Mouse (Mus musculus) embryonic facial prominence, embryonic 15.5 days (tissue): ENCODE results near the gene Lilra5. TPM values are rescaled to one million over a fixed set of nuclear protein-coding genes. Genes with fewer than 3 reads are reported as not detected.
"Not testable (repeated sequence)": the region's sequence is repeated elsewhere in the genome, so short reads cannot be mapped to it uniquely, and the experiment has no call there.

Source experiments
- ATAC-seq: fragments of 200-750 bp; cut with Nextera tagmentation; 2 replicates; pipeline ENCODE4 v1.8.0; 2017; ENCODE audit warnings: low read depth, moderate TSS enrichment; ENCODE audit not compliant: insufficient number of reproducible peaks, low FRiP score, low TSS enrichment
- H3K27ac ChIP-seq: fragments of 300-500 bp; sonication (generic); replicated peaks from 2 replicates; pipeline ENCODE4 v1.5.1; 2015; ENCODE audit warnings: mild to moderate bottlenecking, inconsistent platforms
- H3K27me3 ChIP-seq: fragments of 300-500 bp; sonication (generic); 2 replicates; pipeline ENCODE4 v1.6.1; 2015; ENCODE audit warnings: inconsistent platforms
- H3K36me3 ChIP-seq: fragments of 300-500 bp; sonication (generic); 2 replicates; pipeline ENCODE4 v1.6.1; 2015; ENCODE audit warnings: mild to moderate bottlenecking, inconsistent platforms
- H3K4me1 ChIP-seq: fragments of 300-500 bp; sonication (generic); 2 replicates; pipeline ENCODE4 v1.6.1; 2015; ENCODE audit warnings: inconsistent platforms
- H3K4me2 ChIP-seq: fragments of 300-500 bp; sonication (generic); replicated peaks from 2 replicates; pipeline ENCODE4 v1.6.1; 2015; ENCODE audit warnings: mild to moderate bottlenecking, inconsistent platforms
- H3K4me3 ChIP-seq: fragments of 300-500 bp; sonication (generic); replicated peaks from 2 replicates; pipeline ENCODE4 v1.5.1; 2015; ENCODE audit warnings: mild to moderate bottlenecking, inconsistent platforms
- H3K9ac ChIP-seq: fragments of 300-500 bp; sonication (generic); 2 replicates; pipeline ENCODE4 v1.6.1; 2015; ENCODE audit warnings: inconsistent platforms
- H3K9me3 ChIP-seq: fragments of 300-500 bp; sonication (generic); replicated peaks from 2 replicates; pipeline ENCODE4 v1.6.1; 2016; ENCODE audit warnings: inconsistent platforms
- WGBS: fragments of 180-500 bp; shearing (Covaris S2); methylation state at CpG from one replicate; pipeline ENCODE4 v1.1.7; 2015; 5-methylcytosine and 5-hydroxymethylcytosine counted together
- polyA plus RNA-seq: library from polyadenylated mRNA; unstranded; fragments of >200 nt; fragmentation: Nextera tagmentation; extraction: Ambion mirVana; gene quantifications from 2 replicates; pipeline ENCODE4 v1.2.1, GENCODE M21; 2015

Lilra5 gene
- polyA plus RNA-seq: 0.14 TPM in 1 of 2 replicates, not detected in the other

DNA sequence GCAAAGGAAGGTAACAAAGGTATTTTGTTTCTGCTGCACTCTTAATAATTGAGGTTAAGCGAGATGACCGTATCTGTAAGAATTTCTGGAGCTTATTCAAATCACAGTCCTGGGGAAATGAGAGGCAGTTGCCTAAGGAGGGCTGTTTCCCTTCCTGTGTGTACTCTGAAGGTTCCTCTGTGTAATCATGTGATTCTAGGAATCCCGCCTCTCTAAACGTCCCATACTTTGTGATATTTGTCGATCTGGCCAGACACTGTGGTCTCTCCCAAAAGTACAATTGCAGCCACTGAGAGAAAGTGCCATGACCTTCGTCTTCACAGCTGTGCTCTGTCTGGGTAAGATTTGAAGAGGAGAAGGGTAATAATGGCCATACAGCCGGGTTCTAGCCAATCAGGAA, at the start of gene Lilra5:
TSS of gene Lilra5 (plus strand) at position 301 of the 400 bp plus-strand sequence.
- WGBS: 70% methylated on average over 7 of the region's 7 CpGs
- Histone ChIP-seq H3K4me1 (no peaks in the 10 kb centered on the region), H3K27ac (no peak within 1 kb of the TSS), H3K9ac (no peak within 1 kb of the TSS), H3K9me3 (no peaks in the 10 kb centered on the region), H3K36me3 (no peaks in the 10 kb centered on the region), H3K4me2 (no peak within 1 kb of the TSS), H3K4me3 (no peak within 1 kb of the TSS), H3K27me3 (no peaks in the 10 kb centered on the region)
- no peak for ATAC-seq

GRCm38 (mm10) chr7:4207126-4207525, 30.4 kb upstream of the Lilra5 start:
- no peaks in the 10 kb centered on the region for H3K36me3 ChIP-seq
- WGBS: 71% methylated on average over 1 of the region's 1 CpGs
- no peaks in the 10 kb centered on the region for H3K27me3 ChIP-seq
- H3K4me1 ChIP-seq: no peaks in the 10 kb centered on the region
- H3K27ac ChIP-seq: no peak overlapping the region
- H3K9ac ChIP-seq: no peak overlapping the region
- H3K9me3 ChIP-seq: no peaks in the 10 kb centered on the region
- no peak overlapping the region for H3K4me2 ChIP-seq
- H3K4me3 ChIP-seq: no peak overlapping the region
- ATAC-seq: no peak

DNA sequence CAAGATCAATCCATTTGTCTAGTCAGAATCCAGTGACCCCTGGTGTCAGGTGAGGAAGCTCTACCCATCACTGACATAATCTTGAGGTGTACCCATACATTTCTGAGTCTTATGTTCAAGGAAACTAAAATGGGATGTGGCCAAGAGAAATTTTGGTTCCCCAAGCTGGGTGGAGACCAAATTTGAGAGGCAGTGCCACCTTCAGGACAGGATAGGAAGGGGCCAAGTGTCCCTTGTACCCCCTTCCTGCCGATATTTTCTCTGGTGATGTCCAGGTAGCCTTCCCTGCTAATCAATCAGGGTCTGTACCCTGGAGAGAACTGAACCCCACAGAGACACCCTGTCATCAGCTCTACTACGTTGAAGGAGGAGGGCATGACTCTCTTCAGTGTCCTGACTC, 28.9 kb upstream of the Lilra5 start:
- Histone ChIP-seq H3K4me2 (no peak overlapping the region), H3K4me3 (no peak overlapping the region), H3K27me3 (no peaks in the 10 kb centered on the region), H3K9ac (no peak overlapping the region), H3K9me3 (no peaks in the 10 kb centered on the region), H3K4me1 (no peaks in the 10 kb centered on the region), H3K27ac (no peak overlapping the region), H3K36me3 (no peaks in the 10 kb centered on the region)
- no peak for ATAC-seq
- 50% methylated on average over 2 of the region's 2 CpGs for WGBS

DNA sequence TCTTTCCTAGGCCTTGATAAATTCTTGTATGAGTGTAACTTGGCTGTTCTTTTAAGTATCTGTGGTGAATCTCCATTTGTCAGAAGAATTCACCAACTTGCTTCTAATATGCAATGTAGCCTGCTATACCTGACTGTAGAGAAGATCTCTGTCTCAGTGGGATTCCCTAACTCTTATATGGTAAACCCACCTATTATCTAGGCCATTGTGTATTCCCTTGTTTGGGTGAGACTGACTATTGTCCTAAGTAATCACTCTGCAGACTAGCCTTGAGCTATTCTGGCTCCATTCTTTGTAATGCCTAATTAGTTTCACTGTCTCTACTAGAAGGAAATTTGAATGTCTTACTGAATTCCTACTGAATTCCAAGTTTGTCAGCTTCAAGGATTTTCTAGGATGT, 24.1 kb upstream of the Lilra5 start:
- H3K36me3 ChIP-seq, ATAC-seq, H3K4me2 ChIP-seq, H3K4me1 ChIP-seq, H3K4me3 ChIP-seq, H3K9ac ChIP-seq, H3K27me3 ChIP-seq, H3K27ac ChIP-seq, H3K9me3 ChIP-seq: not testable (repeated sequence)

DNA sequence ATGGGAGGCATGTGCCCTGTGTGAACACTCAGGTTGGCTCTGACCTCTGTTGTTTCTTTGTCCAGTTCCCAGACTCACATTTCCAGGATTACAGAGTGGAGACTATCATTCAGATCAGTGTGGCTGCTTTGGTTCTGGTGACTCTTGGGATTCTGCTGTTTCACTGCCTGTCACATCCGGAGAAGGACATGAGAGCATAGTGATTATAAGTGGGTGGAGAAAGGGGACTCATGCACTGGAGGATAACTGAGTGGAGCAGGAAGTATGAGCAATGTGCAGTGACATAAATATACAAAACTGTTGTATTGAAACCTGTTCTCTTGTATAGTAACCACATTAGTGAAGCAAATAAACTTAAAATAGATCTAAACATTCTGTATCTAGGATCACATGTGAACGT, 22.2 kb upstream of the Lilra5 start:
- Histone ChIP-seq H3K4me2 (no peak overlapping the region), H3K9me3 (no peaks in the 10 kb centered on the region), H3K4me3 (no peak overlapping the region), H3K9ac (no peak overlapping the region), H3K27ac (no peak overlapping the region), H3K36me3 (no peaks in the 10 kb centered on the region), H3K4me1 (no peaks in the 10 kb centered on the region), H3K27me3 (no peaks in the 10 kb centered on the region)
- 64% methylated on average over 2 of the region's 2 CpGs for WGBS
- no peak for ATAC-seq

DNA sequence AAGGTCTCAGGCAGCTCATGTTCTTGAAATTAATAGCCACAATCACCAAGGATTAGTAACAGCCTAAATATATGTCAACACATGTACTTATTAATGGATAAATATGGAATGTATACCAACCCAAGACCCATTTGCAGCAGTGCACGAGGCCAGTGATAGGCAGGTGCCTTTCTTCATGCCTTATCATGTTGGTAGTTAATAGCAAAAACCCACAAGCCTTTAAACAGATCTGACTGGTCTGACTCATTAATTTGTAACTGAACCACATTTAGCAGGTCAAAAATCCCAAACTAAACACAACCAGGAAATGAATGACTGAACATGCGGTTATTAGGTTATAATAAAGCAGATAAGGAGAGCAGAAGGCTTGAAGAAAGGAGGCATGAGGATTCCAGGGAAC, 21.7 kb upstream of the Lilra5 start:
- Histone ChIP-seq H3K9me3 (no peaks in the 10 kb centered on the region), H3K4me2 (no peak overlapping the region), H3K4me1 (no peaks in the 10 kb centered on the region), H3K27me3 (no peaks in the 10 kb centered on the region), H3K4me3 (no peak overlapping the region), H3K36me3 (no peaks in the 10 kb centered on the region), H3K27ac (no peak overlapping the region), H3K9ac (no peak overlapping the region)
- no peak for ATAC-seq
- WGBS: 63% methylated on average over 2 of the region's 2 CpGs

- H3K9ac ChIP-seq: no peak overlapping the region
- no peak for ATAC-seq
Observed at GRCm38 (mm10) chr7:4235536-4235935, 2.0 kb upstream of the Lilra5 start.

DNA sequence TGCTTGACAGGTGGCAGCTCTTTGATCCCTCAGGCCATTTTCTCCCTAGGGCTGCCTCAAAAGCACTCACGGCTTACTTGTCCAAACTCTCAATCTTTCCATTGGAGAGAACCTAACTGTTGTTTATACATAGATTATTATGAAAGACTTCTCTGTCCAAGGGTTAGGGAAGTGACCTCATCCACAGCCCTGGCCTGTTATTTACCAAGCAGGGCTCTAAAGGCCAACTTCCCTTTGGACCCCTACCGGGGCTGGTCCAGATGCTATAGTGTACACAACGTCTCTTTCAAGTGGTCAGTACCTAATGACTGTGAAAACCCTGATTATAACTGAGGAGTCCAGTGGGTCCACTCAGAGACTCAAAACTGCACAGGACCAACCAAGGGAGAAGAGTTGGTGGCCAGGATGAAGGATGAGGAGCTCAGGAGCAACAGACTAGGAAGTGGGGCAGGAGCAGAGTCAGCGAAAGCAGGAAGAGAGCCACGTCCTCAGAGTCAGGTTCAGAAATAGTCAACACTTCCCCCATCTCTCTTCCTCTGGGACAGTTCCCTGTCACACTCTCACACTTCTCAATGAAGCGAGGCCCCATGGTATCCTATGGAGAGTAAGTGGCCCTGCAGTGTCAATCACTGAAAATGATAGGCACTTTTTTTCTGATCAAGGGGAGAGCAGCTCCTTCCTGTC, 1.6 kb downstream of the Lilra5 start:
- H3K36me3 ChIP-seq: no peaks in the 10 kb centered on the region
- no peak overlapping the region for H3K27ac ChIP-seq
- whole genome bisulfite sequencing: 67% methylated on average over 6 of the region's 6 CpGs
- H3K9ac ChIP-seq: no peak overlapping the region
- no peak for ATAC-seq
- no peaks in the 10 kb centered on the region for H3K4me1 ChIP-seq
- H3K4me2 ChIP-seq: no peak overlapping the region
- no peaks in the 10 kb centered on the region for H3K27me3 ChIP-seq
- no peak overlapping the region for H3K4me3 ChIP-seq
- no peaks in the 10 kb centered on the region for H3K9me3 ChIP-seq

More at GRCm38 (mm10) chr7:4235536-4235935, 2.0 kb upstream of the Lilra5 start:
- Histone ChIP-seq H3K9me3 (no peaks in the 10 kb centered on the region), H3K36me3 (no peaks in the 10 kb centered on the region), H3K4me2 (no peak overlapping the region), H3K4me1 (no peaks in the 10 kb centered on the region), H3K27me3 (no peaks in the 10 kb centered on the region), H3K27ac (no peak overlapping the region), H3K4me3 (no peak overlapping the region)

DNA sequence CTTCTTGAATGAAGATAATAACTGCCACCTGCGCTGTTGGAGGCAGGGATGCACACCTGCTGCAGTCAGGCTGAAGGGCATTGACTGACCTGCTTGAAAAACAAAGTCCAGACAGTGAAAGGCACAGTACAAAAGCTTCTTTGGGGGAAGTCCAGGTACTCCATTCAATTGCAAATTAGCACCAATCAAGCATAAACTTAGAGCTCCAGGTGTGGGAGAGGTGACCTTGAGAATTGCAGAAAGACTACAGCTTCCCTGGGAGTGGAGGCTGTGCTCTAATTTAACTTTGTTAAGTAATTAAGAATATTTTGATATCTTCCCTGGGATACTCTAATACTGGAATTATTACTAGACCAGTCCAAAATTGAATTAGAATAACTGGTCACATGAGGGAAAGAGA, 13.7 kb downstream of the Lilra5 start:
- not testable (repeated sequence) for ATAC-seq, H3K9ac ChIP-seq, H3K4me2 ChIP-seq, H3K4me3 ChIP-seq, H3K9me3 ChIP-seq, H3K27me3 ChIP-seq, H3K36me3 ChIP-seq, H3K4me1 ChIP-seq, H3K27ac ChIP-seq
- 70% methylated on average over 1 of the region's 1 CpGs for WGBS

- H3K36me3 ChIP-seq, H3K4me3 ChIP-seq, H3K9ac ChIP-seq, ATAC-seq, H3K9me3 ChIP-seq, H3K4me2 ChIP-seq, H3K4me1 ChIP-seq, H3K27ac ChIP-seq, H3K27me3 ChIP-seq: not testable (repeated sequence)
- 20% methylated on average over 1 of the region's 1 CpGs for WGBS
Observed at GRCm38 (mm10) chr7:4256060-4256459, 18.5 kb downstream of the Lilra5 start.

DNA sequence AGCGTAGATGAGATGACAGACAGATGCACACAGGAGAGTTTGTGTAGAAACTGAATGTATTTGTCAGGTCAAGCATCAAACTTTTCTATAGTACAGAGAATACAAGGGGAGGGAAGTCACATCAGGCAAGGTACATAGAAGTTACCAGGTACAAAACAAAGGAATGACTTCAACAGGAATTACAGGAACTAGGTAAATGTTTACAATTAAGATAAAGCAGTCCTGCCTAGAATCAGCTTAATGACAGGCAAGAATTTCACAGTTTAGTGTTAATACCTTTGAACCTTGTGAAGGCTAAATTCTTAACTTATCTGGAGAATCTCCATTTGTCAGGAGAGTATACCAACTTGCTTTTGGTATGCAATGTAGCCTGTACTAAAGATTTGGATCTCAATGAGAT, 23.0 kb downstream of the Lilra5 start:
- H3K4me1 ChIP-seq, H3K4me3 ChIP-seq, H3K4me2 ChIP-seq, H3K27me3 ChIP-seq, H3K36me3 ChIP-seq, H3K27ac ChIP-seq, H3K9ac ChIP-seq, ATAC-seq, H3K9me3 ChIP-seq: not testable (repeated sequence)
- 100% methylated on average over 1 of the region's 1 CpGs for WGBS

DNA sequence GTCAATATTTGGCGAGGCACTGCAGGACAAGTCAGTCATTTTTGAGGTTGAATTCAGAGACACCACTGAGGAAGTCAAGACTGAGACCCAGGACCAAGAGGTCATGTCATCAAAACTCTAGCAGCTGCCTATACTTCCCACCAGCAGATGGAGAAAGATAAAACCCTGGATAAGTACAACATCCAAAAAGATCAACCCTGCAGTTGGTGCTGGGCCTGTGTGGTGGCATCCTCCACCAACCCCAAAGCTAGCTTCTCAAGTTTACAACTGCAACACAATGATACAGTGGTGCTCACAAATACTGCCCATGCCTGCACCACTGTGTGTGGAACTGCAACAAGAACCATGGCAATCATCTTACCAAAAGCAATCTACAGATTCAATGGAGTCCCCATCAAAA, 34.6 kb downstream of the Lilra5 start:
- H3K4me2 ChIP-seq, H3K27me3 ChIP-seq, H3K36me3 ChIP-seq, H3K4me1 ChIP-seq, H3K27ac ChIP-seq, H3K4me3 ChIP-seq, H3K9ac ChIP-seq, H3K9me3 ChIP-seq, ATAC-seq: not testable (repeated sequence)
- 65% methylated on average over 1 of the region's 1 CpGs for WGBS
